Mouse (Mus musculus) midbrain, embryonic 16.5 days (tissue): ENCODE results near the gene Tnip1. TPM values are rescaled to one million over a fixed set of nuclear protein-coding genes. Genes with fewer than 3 reads are reported as not detected.

Experiments
- ATAC-seq: fragments of 200-750 bp; cut with Nextera tagmentation; 2 replicates; pipeline ENCODE4 v1.8.0; 2017; ENCODE audit warnings: moderate TSS enrichment
- H3K27ac ChIP-seq: fragments of 300-500 bp; sonication (generic); 2 replicates; pipeline ENCODE4 v1.5.1; 2014; ENCODE audit warnings: mild to moderate bottlenecking, low read length, mixed read lengths
- H3K27me3 ChIP-seq: fragments of 300-500 bp; sonication (generic); 2 replicates; pipeline ENCODE4 v1.6.1; 2014; ENCODE audit warnings: low read depth, low read length, mixed read lengths; ENCODE audit not compliant: control insufficient read depth, insufficient read depth
- H3K36me3 ChIP-seq: fragments of 300-500 bp; sonication (generic); 2 replicates; pipeline ENCODE4 v1.6.1; 2014; ENCODE audit warnings: mild to moderate bottlenecking, low read length, moderate library complexity, mixed read lengths; ENCODE audit not compliant: control insufficient read depth, insufficient read depth
- H3K4me1 ChIP-seq: fragments of 300-500 bp; sonication (generic); 2 replicates; pipeline ENCODE4 v1.6.1; 2014; ENCODE audit warnings: mild to moderate bottlenecking, low read length, mixed read lengths; ENCODE audit not compliant: control insufficient read depth, insufficient read depth
- H3K4me2 ChIP-seq: fragments of 300-500 bp; sonication (generic); 2 replicates; pipeline ENCODE4 v1.6.1; 2014; ENCODE audit warnings: mild to moderate bottlenecking, low read length, mixed read lengths
- H3K4me3 ChIP-seq: fragments of 300-500 bp; sonication (generic); 2 replicates; pipeline ENCODE4 v1.5.1; 2014; ENCODE audit warnings: low read depth, mild to moderate bottlenecking, low read length, moderate library complexity, mixed read lengths
- H3K9ac ChIP-seq: fragments of 300-500 bp; sonication (generic); 2 replicates; pipeline ENCODE4 v1.6.1; 2014; ENCODE audit warnings: low read depth, low read length, mixed read lengths
- H3K9me3 ChIP-seq: fragments of 300-500 bp; sonication (generic); replicated peaks from 2 replicates; pipeline ENCODE4 v1.6.1; 2014; ENCODE audit warnings: mild to moderate bottlenecking, low read length, mixed read lengths; ENCODE audit not compliant: control insufficient read depth, poor library complexity, severe bottlenecking
- WGBS: fragments of 180-500 bp; shearing (Covaris S2); extraction: QIAGEN DNeasy Blood & Tissue Kit; methylation state at CpG from one replicate; pipeline ENCODE4 v1.1.7; 2014; 5-methylcytosine and 5-hydroxymethylcytosine counted together
- polyA plus RNA-seq: library from polyadenylated mRNA; unstranded; fragments of >200 nt; fragmentation: Nextera tagmentation; extraction: Ambion mirVana; gene quantifications from 2 replicates; pipeline ENCODE4 v1.2.1, GENCODE M21; 2015

Tnip1 gene
- polyA plus RNA-seq, 1 experiment from 2014 or later: 17.4 TPM

GRCm38 (mm10) chr11:54922488-54922887, 40.2 kb downstream of the Tnip1 start:
- H3K4me1 ChIP-seq: no peaks in the 10 kb centered on the region
- H3K27me3 ChIP-seq: no peaks in the 10 kb centered on the region
- H3K36me3 ChIP-seq: peaks cover 40% of the 10 kb centered on the region
- H3K9me3 ChIP-seq: no peaks in the 10 kb centered on the region
- no peak overlapping the region for H3K27ac ChIP-seq
- ATAC-seq: no peak
- no peak overlapping the region for H3K4me2 ChIP-seq
- WGBS: 93% methylated on average over 3 of the region's 3 CpGs
- no peak overlapping the region for H3K9ac ChIP-seq
- H3K4me3 ChIP-seq: no peak overlapping the region

GRCm38 (mm10) chr11:54921798-54922197, 40.9 kb downstream of the Tnip1 start:
- no peaks in the 10 kb centered on the region for H3K27me3 ChIP-seq
- H3K4me3 ChIP-seq: no peak overlapping the region
- no peaks in the 10 kb centered on the region for H3K4me1 ChIP-seq
- no peaks in the 10 kb centered on the region for H3K9me3 ChIP-seq
- H3K9ac ChIP-seq: no peak overlapping the region
- no peak overlapping the region for H3K4me2 ChIP-seq
- no peak for ATAC-seq
- no peak overlapping the region for H3K27ac ChIP-seq
- peaks cover 39% of the 10 kb centered on the region for H3K36me3 ChIP-seq
- 49% methylated on average over 7 of the region's 7 CpGs for WGBS

- no peak for ATAC-seq
- H3K4me1 ChIP-seq: no peaks in the 10 kb centered on the region
- peaks cover 39% of the 10 kb centered on the region for H3K36me3 ChIP-seq
- H3K4me2 ChIP-seq: no peak overlapping the region
- no peaks in the 10 kb centered on the region for H3K27me3 ChIP-seq
- no peaks in the 10 kb centered on the region for H3K9me3 ChIP-seq
- 87% methylated on average over 6 of the region's 6 CpGs for WGBS
- no peak overlapping the region for H3K4me3 ChIP-seq
- no peak overlapping the region for H3K27ac ChIP-seq
- no peak overlapping the region for H3K9ac ChIP-seq
Measured at GRCm38 (mm10) chr11:54920973-54921580, 41.6 kb downstream of the Tnip1 start.

- Histone ChIP-seq H3K9ac (no peak overlapping the region), H3K36me3 (peaks cover 36% of the 10 kb centered on the region), H3K4me1 (no peaks in the 10 kb centered on the region), H3K27ac (no peak overlapping the region), H3K4me2 (no peak overlapping the region), H3K4me3 (no peak overlapping the region), H3K27me3 (no peaks in the 10 kb centered on the region), H3K9me3 (no peaks in the 10 kb centered on the region)
- 84% methylated on average over 11 of the region's 11 CpGs for WGBS
- no peak for ATAC-seq
Measured at GRCm38 (mm10) chr11:54920127-54920972, 42.4 kb downstream of the Tnip1 start.

GRCm38 (mm10) chr11:54918273-54918672, 44.4 kb downstream of the Tnip1 start:
- WGBS: 87% methylated on average over 4 of the region's 4 CpGs
- Histone ChIP-seq H3K27ac (no peak overlapping the region), H3K4me3 (no peak overlapping the region), H3K27me3 (no peaks in the 10 kb centered on the region), H3K9me3 (no peaks in the 10 kb centered on the region), H3K4me2 (no peak overlapping the region), H3K36me3 (peaks cover 33% of the 10 kb centered on the region), H3K4me1 (no peaks in the 10 kb centered on the region), H3K9ac (no peak overlapping the region)
- no peak for ATAC-seq

GRCm38 (mm10) chr11:54917461-54917860, 45.3 kb downstream of the Tnip1 start:
- no peak overlapping the region for H3K4me3 ChIP-seq
- peaks cover 28% of the 10 kb centered on the region for H3K36me3 ChIP-seq
- H3K9ac ChIP-seq: no peak overlapping the region
- H3K9me3 ChIP-seq: no peaks in the 10 kb centered on the region
- no peaks in the 10 kb centered on the region for H3K4me1 ChIP-seq
- no peak for ATAC-seq
- no peaks in the 10 kb centered on the region for H3K27me3 ChIP-seq
- no peak overlapping the region for H3K27ac ChIP-seq
- 94% methylated on average over 7 of the region's 7 CpGs for WGBS
- H3K4me2 ChIP-seq: no peak overlapping the region

- H3K27me3 ChIP-seq: no peaks in the 10 kb centered on the region
Measured at GRCm38 (mm10) chr11:54913841-54914240, 48.9 kb downstream of the Tnip1 start.

GRCm38 (mm10) chr11:54912503-54913316, 50.0 kb downstream of the Tnip1 start:
- peaks cover 13% of the 10 kb centered on the region for H3K36me3 ChIP-seq
- no peaks in the 10 kb centered on the region for H3K4me1 ChIP-seq
- WGBS: 92% methylated on average over 9 of the region's 9 CpGs
- H3K9ac ChIP-seq: no peak overlapping the region
- H3K4me2 ChIP-seq: no peak overlapping the region
- no peak for ATAC-seq
- no peaks in the 10 kb centered on the region for H3K27me3 ChIP-seq
- no peak overlapping the region for H3K27ac ChIP-seq
- no peak overlapping the region for H3K4me3 ChIP-seq
- H3K9me3 ChIP-seq: no peaks in the 10 kb centered on the region

More at GRCm38 (mm10) chr11:54913841-54914240, 48.9 kb downstream of the Tnip1 start:
- WGBS: 91% methylated on average over 5 of the region's 5 CpGs
- Histone ChIP-seq H3K9ac (no peak overlapping the region), H3K4me3 (no peak overlapping the region), H3K4me1 (no peaks in the 10 kb centered on the region), H3K27ac (no peak overlapping the region), H3K4me2 (no peak overlapping the region), H3K9me3 (no peaks in the 10 kb centered on the region), H3K36me3 (peaks cover 20% of the 10 kb centered on the region)
- no peak for ATAC-seq
